Mouse (Mus musculus): ENCODE measurements around the gene Rab12.

DNA sequence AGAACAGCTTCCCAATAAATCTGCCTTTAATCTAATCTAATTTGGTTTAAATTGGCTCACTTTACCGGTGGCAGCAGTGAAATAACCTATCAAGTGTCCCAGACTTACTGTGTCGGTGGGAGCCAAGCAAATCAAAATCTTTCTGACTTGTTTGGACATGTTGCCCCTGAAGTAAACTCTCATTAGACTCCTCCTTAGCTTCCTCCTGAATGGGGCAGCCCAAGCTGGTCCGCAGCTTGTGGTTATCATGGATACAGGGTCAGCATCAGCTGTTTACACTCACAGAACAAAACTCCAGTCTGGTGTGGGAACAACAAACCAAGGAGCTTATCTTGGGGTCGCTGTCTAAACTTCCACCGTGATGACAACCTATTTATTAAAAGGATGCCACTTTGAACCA lies 47.8 kb downstream of the Rab12 start:
- TF ChIP-seq CTCF (IDR thresholded peaks at IDR 0.05; ENCODE audit: low read depth) (no peak), EP300 (IDR thresholded peaks at IDR 0.05; ENCODE audit: low read depth) (no peak)

Data from heart, postnatal 0 days (tissue).